Mouse (Mus musculus) embryo, embryonic 11 days (tissue): ENCODE data around the gene Pdhx.
A peak's percentile ranks its signal among the peaks of the same experiment; 100 is the strongest.

Experiments
- DNase-seq: peaks from one replicate; pipeline ENCODE4 v3.0.0-alpha.2; 2015

The Pdhx gene

GRCm38 (mm10) chr2:103058266-103058665, 15.0 kb downstream of the Pdhx start:
- no peak for DNase-seq

GRCm38 (mm10) chr2:103055820-103056219, 17.5 kb downstream of the Pdhx start:
- no peak for DNase-seq

- DNase-seq: no peak
These were observed 21.1 kb downstream of the Pdhx start for GRCm38 (mm10) chr2:103051937-103052893.

GRCm38 (mm10) chr2:103045286-103045685, 28.0 kb downstream of the Pdhx start:
- no peak for DNase-seq

- no peak for DNase-seq
These were observed 32.4 kb downstream of the Pdhx start for GRCm38 (mm10) chr2:103040896-103041295.

GRCm38 (mm10) chr2:103037831-103038230, 35.5 kb downstream of the Pdhx start:
- DNase-seq: no peak

GRCm38 (mm10) chr2:103022728-103023127, 50.6 kb downstream of the Pdhx start:
- no peak for DNase-seq

- peak; percentile 18 for DNase-seq
These were observed 52.9 kb downstream of the Pdhx start for GRCm38 (mm10) chr2:103020191-103020987.

GRCm38 (mm10) chr2:103018817-103019494, 54.4 kb downstream of the Pdhx start:
- DNase-seq: peak; percentile 55

GRCm38 (mm10) chr2:103017391-103017824, 55.9 kb downstream of the Pdhx start:
- no peak for DNase-seq

- no peak for DNase-seq
These were observed 57.2 kb downstream of the Pdhx start for GRCm38 (mm10) chr2:103016089-103016488.

GRCm38 (mm10) chr2:103012782-103013575, 60.3 kb downstream of the Pdhx start:
- no peak for DNase-seq

GRCm38 (mm10) chr2:103008221-103008620, 65.1 kb downstream of the Pdhx start:
- DNase-seq: no peak

GRCm38 (mm10) chr2:103004599-103004998, 68.7 kb downstream of the Pdhx start:
- DNase-seq: no peak

- no peak for DNase-seq
These were observed 74.1 kb downstream of the Pdhx start for GRCm38 (mm10) chr2:102999153-102999575.

GRCm38 (mm10) chr2:102998356-102998755, 75.0 kb downstream of the Pdhx start:
- DNase-seq: peak; percentile 43

GRCm38 (mm10) chr2:102997874-102998273, 75.4 kb downstream of the Pdhx start:
- no peak for DNase-seq

- DNase-seq: no peak
These were observed 79.3 kb downstream of the Pdhx start for GRCm38 (mm10) chr2:102993841-102994607.

GRCm38 (mm10) chr2:102992405-102992804, 80.9 kb downstream of the Pdhx start:
- DNase-seq: no peak

- no peak for DNase-seq
These were observed 83.0 kb downstream of the Pdhx start for GRCm38 (mm10) chr2:102990301-102990702.

GRCm38 (mm10) chr2:102989446-102989845, 83.9 kb downstream of the Pdhx start:
- DNase-seq: no peak

- no peak for DNase-seq
These were observed 85.7 kb downstream of the Pdhx start for GRCm38 (mm10) chr2:102987708-102988010.
